Mouse (Mus musculus) heart, embryonic 16.5 days (tissue): ENCODE measurements at regions not wholly inside any gene's neighbourhood (a gene's known extent, or its start where the extent isn't known, plus 50 kb on each side); places are given as distances from the start of the nearest gene placed in this dataset.

Source experiments
- ATAC-seq: fragments of 200-750 bp; cut with Nextera tagmentation; replicated peaks from 2 replicates; pipeline ENCODE4 v1.8.0; 2017; ENCODE audit warnings: moderate number of reproducible peaks; ENCODE audit not compliant: insufficient read depth, low FRiP score; ENCODE audit errors: extremely low read depth
- H3K27ac ChIP-seq: fragments of 300-500 bp; sonication (generic); 2 replicates; pipeline ENCODE4 v1.5.1; 2014; ENCODE audit warnings: mild to moderate bottlenecking, low read length, control low read depth, moderate library complexity
- H3K27me3 ChIP-seq: fragments of 300-500 bp; sonication (generic); 2 replicates; pipeline ENCODE4 v1.6.1; 2014; ENCODE audit warnings: low read length, mixed read lengths; ENCODE audit not compliant: control insufficient read depth, insufficient read depth
- H3K36me3 ChIP-seq: fragments of 300-500 bp; sonication (generic); 2 replicates; pipeline ENCODE4 v1.6.1; 2014; ENCODE audit not compliant: control insufficient read depth, insufficient read depth
- H3K4me1 ChIP-seq: fragments of 300-500 bp; sonication (generic); 2 replicates; pipeline ENCODE4 v1.6.1; 2014; ENCODE audit warnings: low read length, mixed read lengths; ENCODE audit not compliant: control insufficient read depth, insufficient read depth
- H3K4me2 ChIP-seq: fragments of 300-500 bp; sonication (generic); 2 replicates; pipeline ENCODE4 v1.6.1; 2014; ENCODE audit warnings: low read depth, mild to moderate bottlenecking, control low read depth, low read length
- H3K4me3 ChIP-seq: fragments of 300-500 bp; sonication (generic); 2 replicates; pipeline ENCODE4 v1.5.1; 2014; ENCODE audit warnings: mild to moderate bottlenecking, control low read depth, low read length
- H3K9ac ChIP-seq: fragments of 300-500 bp; sonication (generic); 2 replicates; pipeline ENCODE4 v1.6.1; 2014; ENCODE audit warnings: low read length, control low read depth
- H3K9me3 ChIP-seq: fragments of 300-500 bp; sonication (generic); replicated peaks from 2 replicates; pipeline ENCODE4 v1.6.1; 2016; ENCODE audit warnings: low read length; ENCODE audit not compliant: control insufficient read depth
- WGBS: fragments of 180-500 bp; shearing (Covaris S2); extraction: QIAGEN DNeasy Blood & Tissue Kit; methylation state at CpG from one replicate; pipeline ENCODE4 v1.1.7; 2014; 5-methylcytosine and 5-hydroxymethylcytosine counted together

- Histone ChIP-seq H3K4me2 (no peak overlapping the region), H3K27ac (no peak overlapping the region), H3K27me3 (no peaks in the 10 kb centered on the region), H3K4me1 (no peaks in the 10 kb centered on the region), H3K9ac (no peak overlapping the region), H3K36me3 (no peaks in the 10 kb centered on the region), H3K4me3 (no peak overlapping the region), H3K9me3 (no peaks in the 10 kb centered on the region)
- ATAC-seq: no peak
- 90% methylated on average over 1 of the region's 1 CpGs for WGBS
Measured at GRCm38 (mm10) chr5:51169828-51170227, 397.7 kb downstream of the Ppargc1a start.

GRCm38 (mm10) chr5:51168206-51168605, 399.3 kb downstream of the Ppargc1a start:
- Histone ChIP-seq H3K9me3 (no peaks in the 10 kb centered on the region), H3K27ac (no peak overlapping the region), H3K4me1 (no peaks in the 10 kb centered on the region), H3K4me2 (no peak overlapping the region), H3K36me3 (no peaks in the 10 kb centered on the region), H3K27me3 (no peaks in the 10 kb centered on the region), H3K4me3 (no peak overlapping the region), H3K9ac (no peak overlapping the region)
- ATAC-seq: no peak
- WGBS: 37% methylated on average over 6 of the region's 6 CpGs

GRCm38 (mm10) chr5:51156901-51157300, 410.6 kb downstream of the Ppargc1a start:
- Histone ChIP-seq H3K27me3 (no peaks in the 10 kb centered on the region), H3K4me1 (no peaks in the 10 kb centered on the region), H3K9me3 (no peaks in the 10 kb centered on the region), H3K4me3 (no peak overlapping the region), H3K9ac (no peak overlapping the region), H3K27ac (no peak overlapping the region), H3K36me3 (no peaks in the 10 kb centered on the region), H3K4me2 (no peak overlapping the region)
- 45% methylated on average over 3 of the region's 3 CpGs for WGBS
- no peak for ATAC-seq

GRCm38 (mm10) chr5:51144842-51145241, 422.7 kb downstream of the Ppargc1a start:
- no peaks in the 10 kb centered on the region for H3K4me1 ChIP-seq
- no peak overlapping the region for H3K4me2 ChIP-seq
- no peak overlapping the region for H3K9ac ChIP-seq
- no peaks in the 10 kb centered on the region for H3K27me3 ChIP-seq
- no peaks in the 10 kb centered on the region for H3K36me3 ChIP-seq
- no peak overlapping the region for H3K27ac ChIP-seq
- no peak overlapping the region for H3K4me3 ChIP-seq
- no peaks in the 10 kb centered on the region for H3K9me3 ChIP-seq
- no peak for ATAC-seq
- WGBS: 79% methylated on average over 4 of the region's 4 CpGs

GRCm38 (mm10) chr5:51125091-51125490, 442.4 kb downstream of the Ppargc1a start:
- H3K4me2 ChIP-seq: no peak overlapping the region
- no peak overlapping the region for H3K27ac ChIP-seq
- WGBS: 55% methylated on average over 6 of the region's 6 CpGs
- no peak for ATAC-seq
- H3K9me3 ChIP-seq: no peaks in the 10 kb centered on the region
- H3K4me3 ChIP-seq: no peak overlapping the region
- no peak overlapping the region for H3K9ac ChIP-seq
- no peaks in the 10 kb centered on the region for H3K27me3 ChIP-seq
- 0 out of 2 replicates have a peak, but pooled peaks cover 4% of the 10 kb centered on the region for H3K4me1 ChIP-seq
- no peaks in the 10 kb centered on the region for H3K36me3 ChIP-seq

- no peak for ATAC-seq
- 69% methylated on average over 4 of the region's 4 CpGs for WGBS
Measured at GRCm38 (mm10) chr5:51110006-51110405, 457.5 kb downstream of the Ppargc1a start.

GRCm38 (mm10) chr5:51108737-51109136, 458.8 kb downstream of the Ppargc1a start:
- 81% methylated on average over 1 of the region's 1 CpGs for WGBS
- no peak overlapping the region for H3K4me2 ChIP-seq
- no peak for ATAC-seq

More at GRCm38 (mm10) chr5:51110006-51110405, 457.5 kb downstream of the Ppargc1a start:
- no peak overlapping the region for H3K4me3 ChIP-seq
- no peaks in the 10 kb centered on the region for H3K36me3 ChIP-seq
- H3K9ac ChIP-seq: no peak overlapping the region
- no peaks in the 10 kb centered on the region for H3K4me1 ChIP-seq
- no peaks in the 10 kb centered on the region for H3K9me3 ChIP-seq
- no peak overlapping the region for H3K4me2 ChIP-seq
- H3K27ac ChIP-seq: no peak overlapping the region
- H3K27me3 ChIP-seq: no peaks in the 10 kb centered on the region

GRCm38 (mm10) chr5:51108181-51108580, 459.3 kb downstream of the Ppargc1a start:
- H3K4me1 ChIP-seq: no peaks in the 10 kb centered on the region
- no peaks in the 10 kb centered on the region for H3K9me3 ChIP-seq
- no peaks in the 10 kb centered on the region for H3K36me3 ChIP-seq
- ATAC-seq: no peak
- 81% methylated on average over 1 of the region's 1 CpGs for WGBS
- no peak overlapping the region for H3K4me3 ChIP-seq
- H3K27me3 ChIP-seq: no peaks in the 10 kb centered on the region
- no peak overlapping the region for H3K4me2 ChIP-seq
- H3K27ac ChIP-seq: no peak overlapping the region
- no peak overlapping the region for H3K9ac ChIP-seq

More at GRCm38 (mm10) chr5:51108737-51109136, 458.8 kb downstream of the Ppargc1a start:
- H3K27me3 ChIP-seq: no peaks in the 10 kb centered on the region
- H3K36me3 ChIP-seq: no peaks in the 10 kb centered on the region
- H3K4me1 ChIP-seq: no peaks in the 10 kb centered on the region
- no peak overlapping the region for H3K4me3 ChIP-seq
- no peak overlapping the region for H3K9ac ChIP-seq
- no peak overlapping the region for H3K27ac ChIP-seq
- no peaks in the 10 kb centered on the region for H3K9me3 ChIP-seq

- Histone ChIP-seq H3K9me3 (no peaks in the 10 kb centered on the region), H3K4me2 (no peak overlapping the region), H3K4me3 (no peak overlapping the region), H3K9ac (no peak overlapping the region), H3K4me1 (peaks cover 3% of the 10 kb centered on the region), H3K36me3 (no peaks in the 10 kb centered on the region), H3K27ac (no peak overlapping the region), H3K27me3 (no peaks in the 10 kb centered on the region)
- ATAC-seq: no peak
- WGBS: 67% methylated on average over 3 of the region's 3 CpGs
Measured at GRCm38 (mm10) chr5:51099902-51100301, 467.6 kb downstream of the Ppargc1a start.
